7 mouse cellular contexts compared by ENCODE assay signal in genomic region chr5:48371890-48372766, GRCm38 (mm10). TPM values are rescaled to one million over a fixed set of nuclear protein-coding genes. Genes with fewer than 3 reads are reported as not detected.
DNase-seq lines count a peak whose midpoint lies in the region; ATAC-seq and TF ChIP-seq lines count a peak whose summit lies in the region.

No protein-coding gene starts in this region.

- no peak for TF ChIP-seq CTCF in intestine, postnatal 0 days (IDR thresholded peaks at IDR 0.05; ENCODE audit: low read depth)
- TF ChIP-seq CTCF in small intestine, adult 2 months (IDR thresholded peaks at IDR 0.05; ENCODE audit: extremely low read depth, insufficient read length, insufficient replicate concordance, low read depth, low read length) = no peak

- H3K9ac ChIP-seq in intestine, postnatal 0 days (ENCODE audit: low read depth, low read length) = peak overlapping the region; percentile 63
- H3K9ac ChIP-seq in midbrain, embryonic 12.5 days (replicated peaks) = peak overlapping the region; percentile 78

- no peaks in the 10 kb centered on the region for H3K9me3 ChIP-seq in embryonic facial prominence, embryonic 10.5 days
- H3K9me3 ChIP-seq in intestine, postnatal 0 days (ENCODE audit: control insufficient read depth) = no peaks in the 10 kb centered on the region
- no peaks in the 10 kb centered on the region for H3K9me3 ChIP-seq in midbrain, embryonic 12.5 days

- H3K4me1 ChIP-seq in embryonic facial prominence, embryonic 10.5 days = peaks cover 6% of the 10 kb centered on the region
- 0 out of 2 replicates have a peak, but pooled peaks cover 7% of the 10 kb centered on the region for H3K4me1 ChIP-seq in intestine, postnatal 0 days (replicated peaks; ENCODE audit: control insufficient read depth, insufficient read depth, low read length)
- peaks cover 10% of the 10 kb centered on the region for H3K4me1 ChIP-seq in midbrain, embryonic 12.5 days
- no peaks in the 10 kb centered on the region for H3K4me1 ChIP-seq in small intestine, adult 2 months (ENCODE audit: control insufficient read depth, insufficient read depth, insufficient read length, low read length)

- peaks cover 30% of the 10 kb centered on the region for H3K36me3 ChIP-seq in embryonic facial prominence, embryonic 10.5 days (replicated peaks)
- peaks cover 25% of the 10 kb centered on the region for H3K36me3 ChIP-seq in intestine, postnatal 0 days (ENCODE audit: control insufficient read depth, insufficient read depth)
- H3K36me3 ChIP-seq in midbrain, embryonic 12.5 days = peaks cover 17% of the 10 kb centered on the region
- H3K36me3 ChIP-seq in small intestine, adult 2 months (ENCODE audit: control insufficient read depth, insufficient read depth, low read length) = peaks cover 11% of the 10 kb centered on the region; the same call in 1 of the 2 replicates

- under 1% methylated on average over 44 of the region's 44 CpGs for WGBS in embryonic facial prominence, embryonic 10.5 days
- under 1% methylated on average over 44 of the region's 44 CpGs for WGBS in intestine, postnatal 0 days
- WGBS in midbrain, embryonic 12.5 days = 1% methylated on average over 44 of the region's 44 CpGs
- under 1% methylated on average over 44 of the region's 44 CpGs for WGBS in small intestine, adult 2 months

- peak; percentile 60 for TF ChIP-seq POLR2A in small intestine, adult 2 months (IDR thresholded peaks at IDR 0.05; ENCODE audit: low read depth, low read length)

- peak; percentile 100 for ATAC-seq in intestine, postnatal 0 days
- peak; percentile 100 for ATAC-seq in midbrain, embryonic 12.5 days (ENCODE audit: low FRiP score, low read depth)

- peak overlapping the region; percentile 88 for H3K27ac ChIP-seq in embryonic facial prominence, embryonic 10.5 days (replicated peaks)
- H3K27ac ChIP-seq in intestine, postnatal 0 days (ENCODE audit: low read depth, low read length) = peak overlapping the region; percentile 31; the same call in 1 of the 2 replicates
- peak overlapping the region; percentile 73 for H3K27ac ChIP-seq in midbrain, embryonic 12.5 days (replicated peaks)
- no peak overlapping the region for H3K27ac ChIP-seq in small intestine, adult 2 months (ENCODE audit: insufficient read depth, low read depth, low read length)

- no peaks in the 10 kb centered on the region for H3K27me3 ChIP-seq in embryonic facial prominence, embryonic 10.5 days (replicated peaks; ENCODE audit: low read depth, poor library complexity, severe bottlenecking)
- H3K27me3 ChIP-seq in intestine, postnatal 0 days (replicated peaks; ENCODE audit: control insufficient read depth, insufficient read depth, low read length) = no peaks in the 10 kb centered on the region
- peaks cover 7% of the 10 kb centered on the region; the same call in 1 of the 2 replicates for H3K27me3 ChIP-seq in midbrain, embryonic 12.5 days
- no peaks in the 10 kb centered on the region for H3K27me3 ChIP-seq in small intestine, adult 2 months (ENCODE audit: control insufficient read depth, insufficient read depth, low read length)

- H3K4me3 ChIP-seq in embryonic facial prominence, embryonic 10.5 days = peak overlapping the region; percentile 84
- peak overlapping the region; percentile 77 for H3K4me3 ChIP-seq in intestine, postnatal 0 days (ENCODE audit: low read depth, low read length)
- peak overlapping the region; percentile 87 for H3K4me3 ChIP-seq in midbrain, embryonic 12.5 days
- H3K4me3 ChIP-seq in small intestine, adult 2 months (ENCODE audit: low read depth, low read length) = peak overlapping the region; percentile 99

- peak; percentile 95 for DNase-seq in adrenal gland, postnatal 10 days
- DNase-seq in embryonic facial prominence, embryonic 10.5 days (ENCODE audit: low spot score) = peak; percentile 93
- DNase-seq in gonadal fat pad, adult 2 months (ENCODE audit: low read depth) = peak; percentile 73
- DNase-seq in left cerebral cortex, postnatal 4 days = peak; percentile 95

- peak overlapping the region; percentile 71 for H3K4me2 ChIP-seq in intestine, postnatal 0 days (replicated peaks; ENCODE audit: low read depth)
- H3K4me2 ChIP-seq in midbrain, embryonic 12.5 days (replicated peaks) = peak overlapping the region; percentile 65

- intact Hi-C loops in left cerebral cortex, postnatal 4 days (cut with DNase I) = no loop called here

RNA-seq across cellular contexts. Expression of gene 5730480H06Rik, which starts 44.4 kb away (rescaled TPM):
- 10 to 100 TPM; 17.0 to 21.4 TPM for total RNA-seq in adrenal gland, postnatal 10 days (2021)
- 25.8 and 27.3 TPM in 2 replicates for polyA plus RNA-seq in embryonic facial prominence, embryonic 10.5 days (2016; fragmentation: Nextera tagmentation; extraction: Ambion mirVana)
- polyA plus RNA-seq in gonadal fat pad, adult 2 months (2012; rRNA removed) = 8.0 and 8.6 TPM in 2 replicates
- polyA plus RNA-seq in intestine, postnatal 0 days (2015; fragmentation: Nextera tagmentation; extraction: Ambion mirVana) = 10.5 and 11.9 TPM in 2 replicates
- 10 to 100 TPM; 18.1 to 21.0 TPM for total RNA-seq in left cerebral cortex, postnatal 4 days (2021)
- polyA plus RNA-seq in midbrain, embryonic 12.5 days (2016; fragmentation: Nextera tagmentation; extraction: Ambion mirVana) = 25.4 and 27.6 TPM in 2 replicates
- 0.75 and 1.1 TPM in 2 replicates for polyA plus RNA-seq in small intestine, adult 2 months (2012; rRNA removed)
